Mouse (Mus musculus): ENCODE measurements around the gene Armc8. TPM values are rescaled to one million over a fixed set of nuclear protein-coding genes. Genes with fewer than 3 reads are reported as not detected.

The Armc8 gene
- polyA plus RNA-seq, 1 experiment from 2014 or later, result 8.8 TPM

- Histone ChIP-seq H3K4me3 (replicated peaks) (no peak overlapping the region), H3K4me2 (peak overlapping the region; percentile 16; the same call in 1 of the 2 replicates), H3K36me3 (replicated peaks) (no peaks in the 10 kb centered on the region), H3K4me1 (replicated peaks) (peaks cover 53% of the 10 kb centered on the region), H3K27ac (replicated peaks) (no peak overlapping the region), H3K27me3 (no peaks in the 10 kb centered on the region), H3K9me3 (replicated peaks) (no peaks in the 10 kb centered on the region), H3K9ac (no peak overlapping the region)
- 77% methylated on average over 3 of the region's 3 CpGs for WGBS (ENCODE audit: insufficient replicate concordance)
- ATAC-seq (ENCODE audit: insufficient read depth), result no peak
Observed at GRCm38 (mm10) chr9:99560389-99560788, 8.3 kb downstream of the Armc8 start.

DNA sequence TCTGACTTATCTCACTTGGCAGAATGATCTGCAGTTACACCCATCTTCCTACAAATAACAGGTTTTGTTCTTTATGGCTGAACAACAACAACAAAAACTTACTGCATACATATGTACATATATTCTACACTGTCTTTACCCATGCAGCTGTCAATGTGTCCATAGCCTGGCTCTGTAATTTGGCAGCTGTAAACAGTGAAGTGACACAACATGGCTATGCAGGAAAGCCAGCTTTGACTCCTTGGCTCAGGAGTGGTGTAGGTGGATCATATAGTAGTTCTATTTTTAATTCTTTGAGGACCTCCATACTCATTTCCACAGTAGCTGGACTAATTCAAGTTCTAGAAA, 9.2 kb downstream of the Armc8 start:
- Histone ChIP-seq H3K4me1 (replicated peaks) (peaks cover 54% of the 10 kb centered on the region), H3K9me3 (replicated peaks) (no peaks in the 10 kb centered on the region), H3K4me3 (replicated peaks) (no peak overlapping the region), H3K4me2 (peak overlapping the region; percentile 30; the same call in 1 of the 2 replicates), H3K27ac (replicated peaks) (0 out of 2 replicates have a peak overlapping the region, but pooled peaks have one; percentile 48), H3K9ac (no peak overlapping the region), H3K27me3 (no peaks in the 10 kb centered on the region), H3K36me3 (replicated peaks) (no peaks in the 10 kb centered on the region)
- no peak for ATAC-seq (ENCODE audit: insufficient read depth)

GRCm38 (mm10) chr9:99558824-99559556, 9.7 kb downstream of the Armc8 start:
- H3K4me1 ChIP-seq (replicated peaks), result peaks cover 55% of the 10 kb centered on the region
- no peaks in the 10 kb centered on the region for H3K9me3 ChIP-seq (replicated peaks)
- no peaks in the 10 kb centered on the region for H3K27me3 ChIP-seq
- no peak overlapping the region for H3K27ac ChIP-seq (replicated peaks)
- no peak overlapping the region for H3K9ac ChIP-seq
- H3K4me2 ChIP-seq, result 0 out of 2 replicates have a peak overlapping the region, but pooled peaks have one; percentile 30
- no peaks in the 10 kb centered on the region for H3K36me3 ChIP-seq (replicated peaks)
- WGBS (ENCODE audit: insufficient replicate concordance), result 30% methylated on average over 7 of the region's 7 CpGs
- ATAC-seq (ENCODE audit: insufficient read depth), result no peak
- H3K4me3 ChIP-seq (replicated peaks), result no peak overlapping the region

DNA sequence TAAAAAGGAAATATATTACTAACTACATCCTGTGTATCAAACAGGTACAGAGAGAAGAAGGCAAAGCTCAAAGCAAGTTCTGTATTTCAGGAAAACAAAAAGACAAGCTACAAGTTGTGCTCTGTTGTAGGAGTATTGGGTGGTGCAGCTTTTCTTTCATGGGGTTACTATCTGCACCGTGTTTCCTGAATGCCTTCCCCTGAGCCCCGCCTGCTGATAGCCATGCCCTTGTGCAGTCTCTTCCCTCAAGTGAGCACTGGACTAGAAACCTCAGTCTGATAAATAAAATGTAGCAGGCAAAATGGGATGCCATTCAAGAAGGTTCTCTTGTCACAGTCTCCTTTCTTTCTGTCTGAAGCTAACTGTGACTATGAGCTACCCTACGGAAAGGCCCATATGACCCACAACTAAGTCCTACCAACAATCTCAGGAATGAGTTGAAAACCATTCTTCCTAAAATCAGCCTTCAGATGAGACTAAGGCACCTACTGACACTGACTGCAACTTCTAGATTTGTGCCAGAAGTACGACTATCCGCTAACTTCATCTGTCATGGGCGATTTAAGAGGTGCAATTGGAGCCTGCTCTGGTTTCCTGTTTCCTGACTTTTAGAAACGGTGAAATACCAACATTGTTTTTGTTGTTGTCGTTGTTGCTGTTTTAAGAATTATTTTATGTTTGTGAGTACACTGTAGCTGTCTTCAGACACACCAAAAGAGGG, 11.0 kb downstream of the Armc8 start:
- no peaks in the 10 kb centered on the region for H3K36me3 ChIP-seq (replicated peaks)
- no peaks in the 10 kb centered on the region for H3K9me3 ChIP-seq (replicated peaks)
- no peak overlapping the region for H3K9ac ChIP-seq
- ATAC-seq (ENCODE audit: insufficient read depth), result peak; percentile 57; the same call in 1 of the 2 replicates
- H3K27ac ChIP-seq (replicated peaks), result no peak overlapping the region
- H3K4me2 ChIP-seq, result no peak overlapping the region; the same call in 1 of the 2 replicates
- peaks cover 46% of the 10 kb centered on the region for H3K4me1 ChIP-seq (replicated peaks)
- 19% methylated on average over 8 of the region's 8 CpGs for WGBS (ENCODE audit: insufficient replicate concordance)
- H3K4me3 ChIP-seq (replicated peaks), result no peak overlapping the region
- H3K27me3 ChIP-seq, result no peaks in the 10 kb centered on the region

DNA sequence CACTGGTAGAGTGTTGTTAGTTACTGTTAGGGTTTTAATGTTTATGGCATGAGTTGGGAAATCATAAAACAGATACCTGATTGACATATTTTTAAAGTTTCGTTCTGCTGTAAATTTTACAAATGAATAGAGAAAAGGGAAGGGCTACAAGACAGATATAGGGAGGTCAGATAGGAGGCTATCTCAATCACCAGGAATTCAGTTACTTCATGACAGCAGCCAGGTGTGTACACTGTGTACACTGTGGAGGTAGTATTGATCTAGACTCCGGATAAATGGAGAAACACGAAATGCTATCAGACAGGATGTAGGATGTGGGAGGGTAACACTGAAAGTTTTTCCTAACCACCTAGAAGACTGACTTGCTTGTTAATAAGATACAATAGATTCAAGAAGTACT, 13.4 kb downstream of the Armc8 start:
- Histone ChIP-seq H3K36me3 (replicated peaks) (no peaks in the 10 kb centered on the region), H3K4me3 (replicated peaks) (no peak overlapping the region), H3K27ac (replicated peaks) (no peak overlapping the region), H3K27me3 (no peaks in the 10 kb centered on the region), H3K9me3 (replicated peaks) (no peaks in the 10 kb centered on the region), H3K9ac (no peak overlapping the region), H3K4me2 (no peak overlapping the region), H3K4me1 (replicated peaks) (peaks cover 49% of the 10 kb centered on the region)
- ATAC-seq (ENCODE audit: insufficient read depth), result no peak
- 31% methylated on average over 3 of the region's 3 CpGs for WGBS (ENCODE audit: insufficient replicate concordance)

DNA sequence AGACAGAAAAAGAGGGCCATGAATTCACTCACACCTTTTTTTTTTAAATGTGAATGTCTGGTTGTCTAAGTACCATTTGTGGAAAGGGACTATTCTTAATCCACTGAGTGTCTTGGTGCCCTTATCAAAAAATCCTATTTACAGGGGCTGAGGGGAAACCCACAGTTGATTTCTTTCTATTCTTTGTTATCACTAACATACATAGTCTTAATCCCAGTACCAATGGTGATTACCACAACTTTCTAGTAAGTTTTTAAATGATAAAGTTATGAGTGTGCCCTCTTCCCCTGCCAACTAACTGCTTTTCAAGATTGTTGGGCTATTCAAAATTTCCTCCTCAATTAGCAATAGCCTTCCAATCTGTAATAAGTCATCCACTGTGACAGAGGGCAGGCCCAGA, 14.6 kb downstream of the Armc8 start:
- no peak overlapping the region; the same call in 1 of the 2 replicates for H3K27ac ChIP-seq (replicated peaks)
- ATAC-seq (ENCODE audit: insufficient read depth), result no peak
- H3K9ac ChIP-seq, result no peak overlapping the region
- H3K36me3 ChIP-seq (replicated peaks), result no peaks in the 10 kb centered on the region
- peaks cover 43% of the 10 kb centered on the region for H3K4me1 ChIP-seq (replicated peaks)
- no peaks in the 10 kb centered on the region for H3K9me3 ChIP-seq (replicated peaks)
- no peak overlapping the region for H3K4me2 ChIP-seq
- H3K27me3 ChIP-seq, result no peaks in the 10 kb centered on the region
- H3K4me3 ChIP-seq (replicated peaks), result no peak overlapping the region

GRCm38 (mm10) chr9:99553049-99553448, 15.7 kb downstream of the Armc8 start:
- H3K9ac ChIP-seq, result no peak overlapping the region
- H3K27ac ChIP-seq (replicated peaks), result no peak overlapping the region
- H3K4me2 ChIP-seq, result no peak overlapping the region
- H3K9me3 ChIP-seq (replicated peaks), result no peaks in the 10 kb centered on the region
- H3K4me1 ChIP-seq (replicated peaks), result peaks cover 36% of the 10 kb centered on the region
- 61% methylated on average over 2 of the region's 2 CpGs for WGBS (ENCODE audit: insufficient replicate concordance)
- H3K36me3 ChIP-seq (replicated peaks), result no peaks in the 10 kb centered on the region
- no peak for ATAC-seq (ENCODE audit: insufficient read depth)
- H3K27me3 ChIP-seq, result no peaks in the 10 kb centered on the region
- no peak overlapping the region for H3K4me3 ChIP-seq (replicated peaks)

- ATAC-seq (ENCODE audit: insufficient read depth), result no peak
Observed at GRCm38 (mm10) chr9:99552068-99552467, 16.6 kb downstream of the Armc8 start.

GRCm38 (mm10) chr9:99546259-99546658, 22.4 kb downstream of the Armc8 start:
- H3K4me2 ChIP-seq, result no peak overlapping the region
- no peak overlapping the region for H3K27ac ChIP-seq (replicated peaks)
- H3K4me3 ChIP-seq (replicated peaks), result no peak overlapping the region
- no peaks in the 10 kb centered on the region for H3K27me3 ChIP-seq
- H3K9me3 ChIP-seq (replicated peaks), result no peaks in the 10 kb centered on the region
- WGBS (ENCODE audit: insufficient replicate concordance), result 60% methylated on average over 1 of the region's 1 CpGs
- H3K36me3 ChIP-seq (replicated peaks), result no peaks in the 10 kb centered on the region
- H3K9ac ChIP-seq, result no peak overlapping the region
- ATAC-seq (ENCODE audit: insufficient read depth), result no peak
- 0 out of 2 replicates have a peak, but pooled peaks cover 2% of the 10 kb centered on the region for H3K4me1 ChIP-seq (replicated peaks)

More at GRCm38 (mm10) chr9:99552068-99552467, 16.6 kb downstream of the Armc8 start:
- H3K4me3 ChIP-seq (replicated peaks), result no peak overlapping the region
- H3K9ac ChIP-seq, result no peak overlapping the region
- H3K36me3 ChIP-seq (replicated peaks), result no peaks in the 10 kb centered on the region
- no peaks in the 10 kb centered on the region for H3K9me3 ChIP-seq (replicated peaks)
- no peak overlapping the region for H3K27ac ChIP-seq (replicated peaks)
- 58% methylated on average over 2 of the region's 2 CpGs for WGBS (ENCODE audit: insufficient replicate concordance)
- H3K4me1 ChIP-seq (replicated peaks), result peaks cover 27% of the 10 kb centered on the region
- H3K4me2 ChIP-seq, result no peak overlapping the region
- H3K27me3 ChIP-seq, result no peaks in the 10 kb centered on the region

GRCm38 (mm10) chr9:99531865-99532264, 36.8 kb downstream of the Armc8 start:
- Histone ChIP-seq H3K27me3 (no peaks in the 10 kb centered on the region), H3K36me3 (replicated peaks) (peaks cover 50% of the 10 kb centered on the region), H3K4me2 (no peak overlapping the region), H3K9ac (no peak overlapping the region), H3K9me3 (replicated peaks) (no peaks in the 10 kb centered on the region), H3K27ac (replicated peaks) (no peak overlapping the region), H3K4me1 (replicated peaks) (no peaks in the 10 kb centered on the region), H3K4me3 (replicated peaks) (no peak overlapping the region)
- 54% methylated on average over 1 of the region's 1 CpGs for WGBS (ENCODE audit: insufficient replicate concordance)
- ATAC-seq (ENCODE audit: insufficient read depth), result no peak

DNA sequence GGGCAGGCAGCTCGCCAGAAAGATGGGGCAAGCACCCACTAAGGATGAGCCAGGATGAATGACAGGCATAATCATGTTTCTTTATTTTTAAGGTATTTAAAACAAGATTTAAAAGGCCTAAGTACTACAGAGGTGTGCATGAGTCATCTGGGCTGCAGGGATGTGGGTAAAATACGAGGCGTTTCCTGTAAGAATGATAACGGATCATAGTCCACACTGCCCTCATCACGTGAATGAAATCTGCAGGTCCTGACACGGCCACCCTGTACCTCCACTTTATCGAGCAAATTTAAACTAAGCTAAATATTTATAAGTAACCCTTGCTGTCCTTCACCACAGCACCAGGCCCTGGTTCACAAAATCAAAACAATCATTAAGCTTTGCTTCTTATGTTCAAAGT, 62.8 kb downstream of the Armc8 start:
- Histone ChIP-seq H3K27ac (replicated peaks) (no peak overlapping the region), H3K4me1 (replicated peaks) (no peaks in the 10 kb centered on the region), H3K36me3 (replicated peaks) (peaks cover 4% of the 10 kb centered on the region; the same call in 1 of the 2 replicates), H3K27me3 (no peaks in the 10 kb centered on the region), H3K4me3 (replicated peaks) (no peak overlapping the region), H3K9me3 (replicated peaks) (no peaks in the 10 kb centered on the region), H3K9ac (no peak overlapping the region), H3K4me2 (no peak overlapping the region)
- 61% methylated on average over 7 of the region's 7 CpGs for WGBS (ENCODE audit: insufficient replicate concordance)
- no peak for ATAC-seq (ENCODE audit: insufficient read depth)

Measured in liver, embryonic 15.5 days (tissue).